Mouse (Mus musculus) erythroid progenitor cell, adult 5-6 weeks (primary cell): ENCODE measurements around the gene Padi6. TPM values are rescaled to one million over a fixed set of nuclear protein-coding genes. Genes with fewer than 3 reads are reported as not detected.

ENCODE experiments used
- ATAC-seq: replicated peaks from 2 replicates; pipeline ENCODE4 v1.8.0; 2016; ENCODE audit warnings: moderate number of reproducible peaks, mild to moderate bottlenecking, moderate TSS enrichment, inconsistent platforms; ENCODE audit not compliant: poor library complexity, low FRiP score, severe bottlenecking
- total RNA-seq, 2 experiments: library from RNA; stranded (forward) in 1 of 2; stranded (reverse) in 1 of 2; fragments of 150-400 nt in 1 of 2; fragments of 186-747, 209-891 nt in 1 of 2; gene quantifications; 2 replicates each; pipeline versions ENCODE4 v1.2.3 to v1.2.4; 2015 to 2017; ENCODE audit warnings: low replicate concordance in 2 of 2

Padi6 gene
- total RNA-seq, 2 experiments from 2014 or later: not detected

DNA sequence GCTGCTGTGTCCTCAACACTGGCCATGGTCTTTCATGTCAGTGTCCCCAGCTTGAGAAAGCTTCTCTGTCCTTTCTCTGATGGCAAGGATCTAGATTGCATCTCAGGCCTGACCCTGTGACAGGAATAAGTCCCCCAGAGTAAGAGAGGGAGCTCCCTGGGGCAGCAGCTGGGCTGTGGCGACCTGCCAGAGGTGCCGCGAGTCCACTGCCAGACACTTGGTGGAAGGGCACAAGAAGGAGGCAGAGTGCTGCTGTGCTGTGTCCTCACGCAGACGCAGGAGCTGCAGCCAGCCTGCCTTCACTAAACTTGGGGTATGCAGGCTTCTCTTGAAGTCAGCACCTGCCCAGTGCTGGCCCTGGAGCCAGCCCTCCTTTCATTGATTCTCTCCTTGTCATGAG is 31.1 kb downstream of the Padi6 start:
- no peak for ATAC-seq

DNA sequence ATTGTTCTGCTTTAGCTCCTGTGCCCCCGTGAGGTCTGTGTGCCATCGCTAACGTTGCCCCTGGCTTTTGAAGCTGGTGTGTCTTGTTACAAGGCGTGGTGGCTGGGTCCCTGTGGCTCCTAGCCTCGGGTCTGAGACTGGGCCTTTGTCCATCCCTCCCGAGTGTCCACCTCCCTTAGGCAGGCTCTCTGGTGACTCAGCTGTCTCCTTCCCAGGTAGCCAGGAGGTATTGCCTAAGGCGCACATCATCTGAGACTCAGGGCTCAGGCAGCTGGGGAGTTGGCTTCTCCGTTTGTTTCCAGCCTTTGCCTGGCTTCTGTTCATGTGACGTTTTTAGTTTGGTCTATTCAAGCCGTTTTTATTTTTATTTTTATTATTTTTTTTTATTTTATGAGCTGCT is 31.7 kb downstream of the Padi6 start:
- ATAC-seq: no peak

DNA sequence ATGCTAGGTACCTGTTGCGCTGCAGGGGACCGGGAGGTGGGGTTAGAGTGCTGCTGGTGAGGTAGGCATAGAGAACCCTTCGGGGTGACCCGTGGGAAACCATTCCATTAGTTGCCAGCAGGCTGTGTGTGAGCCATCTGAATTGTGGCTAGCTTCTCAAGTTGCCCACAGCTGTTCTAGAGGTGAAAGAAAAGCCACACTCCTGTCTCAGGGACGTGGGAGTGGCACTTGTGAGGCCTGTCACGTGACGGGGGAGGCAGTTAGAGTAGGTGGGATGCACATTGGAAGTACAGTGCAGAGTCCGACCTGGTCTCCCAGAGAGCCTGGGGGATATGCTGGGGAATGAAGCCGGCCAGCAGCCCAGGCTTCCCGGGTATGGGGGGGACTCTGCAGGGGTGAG is 32.8 kb downstream of the Padi6 start:
- ATAC-seq: no peak

DNA sequence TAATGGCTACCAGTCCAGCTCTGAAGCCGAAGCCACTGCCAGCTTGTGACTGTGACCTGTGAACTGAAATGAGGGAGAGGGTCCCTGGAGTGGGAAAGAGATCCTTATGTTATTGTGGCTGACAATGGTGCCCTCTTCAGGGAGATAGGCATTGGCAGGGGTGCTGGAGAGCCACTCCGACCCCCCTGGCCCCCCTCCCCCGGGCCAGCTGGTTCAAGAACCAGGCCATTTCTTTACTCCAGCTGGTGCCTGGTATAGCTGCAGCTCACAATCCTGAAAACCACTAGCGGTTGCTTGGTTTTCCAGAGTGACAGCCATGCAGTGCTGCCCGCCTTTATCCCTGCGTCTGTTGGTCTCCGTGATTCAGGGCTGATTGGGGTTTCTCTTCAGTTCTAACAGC is 33.3 kb downstream of the Padi6 start:
- no peak for ATAC-seq

DNA sequence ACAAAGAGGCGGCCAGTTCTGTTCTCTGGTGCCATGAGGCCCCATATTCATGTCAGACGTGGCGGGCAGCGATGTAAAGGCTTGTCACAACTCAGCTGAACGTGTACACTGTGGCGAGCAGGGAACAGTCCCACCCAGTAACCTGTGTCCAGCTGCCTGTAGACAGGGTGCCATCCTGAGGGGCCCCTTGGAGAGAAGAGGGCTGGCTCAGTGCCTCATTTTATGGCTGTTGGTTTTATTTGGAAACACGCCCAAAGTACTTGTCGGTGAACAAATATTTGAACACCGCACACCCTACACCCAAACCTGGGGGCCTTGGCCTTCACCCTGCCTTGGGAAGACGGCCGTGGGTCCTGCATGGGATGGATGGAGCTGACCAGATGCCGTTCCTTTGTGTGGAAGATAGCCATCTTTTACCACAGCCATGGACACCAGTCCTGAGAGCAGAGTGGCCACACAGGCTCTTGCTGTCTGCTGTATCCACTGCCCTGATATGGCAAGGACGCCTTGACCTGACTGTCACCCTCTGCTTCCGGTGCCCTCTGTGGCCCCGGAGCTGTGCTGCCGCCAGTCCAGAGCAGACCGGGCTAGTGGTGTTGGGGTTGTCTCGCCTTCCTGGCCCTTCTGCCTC is 34.0 kb downstream of the Padi6 start:
- no peak for ATAC-seq

DNA sequence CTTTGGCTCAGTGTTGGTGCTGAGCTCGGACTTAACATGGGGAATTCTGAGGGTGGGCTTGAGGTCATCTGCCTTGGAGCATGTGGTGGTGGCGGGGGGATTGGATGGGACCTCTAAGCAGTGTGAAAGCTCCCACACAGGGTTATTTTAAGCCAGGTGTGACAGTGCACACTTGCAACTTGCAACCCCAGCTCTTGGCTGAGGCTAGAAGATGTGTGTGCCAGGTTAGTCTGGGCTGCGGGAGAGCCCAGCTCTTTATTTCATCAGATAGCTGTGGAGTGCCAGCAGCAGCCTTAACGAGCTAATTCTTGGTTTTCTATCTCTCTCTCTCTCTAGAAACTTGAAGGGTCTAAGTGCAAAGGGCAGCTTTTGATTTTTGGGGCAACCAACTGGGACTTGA is 34.8 kb downstream of the Padi6 start:
- ATAC-seq: no peak

DNA sequence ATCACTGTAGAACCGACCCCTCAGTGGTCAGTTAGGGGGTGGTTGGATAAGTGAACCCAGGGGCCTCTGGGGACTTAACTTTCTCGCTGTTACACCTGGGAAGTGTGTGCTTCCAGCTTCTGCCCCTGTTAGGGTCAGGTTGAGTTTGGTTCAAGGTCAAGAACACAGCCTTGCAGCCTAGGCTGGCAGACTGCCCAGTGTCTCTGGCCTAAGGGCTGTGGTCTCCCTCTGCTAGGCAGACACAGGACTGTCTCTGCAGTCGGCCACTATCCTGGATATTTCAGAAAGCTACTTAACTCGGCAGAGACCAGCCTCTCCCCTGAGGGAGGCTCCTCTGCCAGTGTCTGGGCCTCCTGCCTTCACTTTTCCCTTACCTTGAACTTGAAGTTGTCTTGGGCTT is 38.3 kb downstream of the Padi6 start:
- no peak for ATAC-seq

DNA sequence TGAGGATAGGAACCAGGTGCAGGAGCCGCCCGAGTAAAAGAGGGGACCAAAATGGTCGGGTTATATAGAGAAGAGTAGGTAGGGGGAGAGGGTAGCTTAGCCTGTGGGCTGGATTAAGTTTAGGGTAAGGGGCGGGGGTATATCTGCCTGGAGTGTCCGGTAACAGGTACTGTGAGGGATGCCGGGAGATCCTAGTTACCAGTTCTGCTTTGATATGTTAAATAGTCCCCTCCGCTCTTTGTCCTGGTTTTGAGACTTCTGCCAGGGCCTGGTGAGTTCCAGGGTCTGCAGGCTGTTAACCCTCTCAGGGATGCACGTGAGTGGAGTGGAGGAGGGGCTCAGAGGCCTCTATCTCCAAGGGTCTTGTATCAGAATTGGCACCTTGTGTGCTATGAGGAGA is 38.8 kb downstream of the Padi6 start:
- ATAC-seq: no peak

DNA sequence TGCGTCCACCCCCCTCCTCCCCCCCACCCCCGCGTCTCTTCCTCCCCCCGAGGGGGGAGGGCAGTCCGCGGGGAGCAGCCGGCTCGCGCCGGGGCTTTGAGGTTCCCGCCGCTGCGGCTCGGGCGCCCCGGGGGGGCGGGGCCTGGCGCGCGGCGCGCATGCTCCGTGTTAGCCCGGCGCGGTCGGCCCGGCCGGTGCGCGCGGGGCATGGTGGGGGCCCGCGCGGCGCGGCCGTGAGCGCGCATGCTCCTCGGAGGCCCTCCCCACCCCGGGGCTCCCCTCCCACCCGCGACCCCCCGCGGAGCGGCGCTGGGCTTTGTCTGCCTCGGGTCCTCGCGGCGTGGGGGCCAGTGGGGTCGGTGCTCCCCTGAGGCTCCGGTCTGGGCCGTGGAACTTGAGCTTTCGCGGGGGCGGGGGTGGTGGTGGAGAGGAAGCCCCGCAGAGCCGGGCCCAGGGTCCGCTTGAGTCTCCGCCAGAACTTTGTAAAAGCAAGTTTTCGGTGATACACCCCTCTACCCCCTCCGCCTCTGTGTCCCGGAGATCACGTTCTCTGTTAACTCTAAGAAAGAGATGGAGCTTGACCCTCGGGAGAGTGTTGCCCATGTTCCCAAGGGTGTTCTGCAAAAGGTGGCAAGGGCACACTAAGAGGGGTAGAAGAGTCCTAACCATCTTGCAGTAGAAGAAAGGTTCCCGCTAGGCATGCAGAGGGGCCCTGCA is 39.7 kb downstream of the Padi6 start:
- ATAC-seq: peak; percentile 45

DNA sequence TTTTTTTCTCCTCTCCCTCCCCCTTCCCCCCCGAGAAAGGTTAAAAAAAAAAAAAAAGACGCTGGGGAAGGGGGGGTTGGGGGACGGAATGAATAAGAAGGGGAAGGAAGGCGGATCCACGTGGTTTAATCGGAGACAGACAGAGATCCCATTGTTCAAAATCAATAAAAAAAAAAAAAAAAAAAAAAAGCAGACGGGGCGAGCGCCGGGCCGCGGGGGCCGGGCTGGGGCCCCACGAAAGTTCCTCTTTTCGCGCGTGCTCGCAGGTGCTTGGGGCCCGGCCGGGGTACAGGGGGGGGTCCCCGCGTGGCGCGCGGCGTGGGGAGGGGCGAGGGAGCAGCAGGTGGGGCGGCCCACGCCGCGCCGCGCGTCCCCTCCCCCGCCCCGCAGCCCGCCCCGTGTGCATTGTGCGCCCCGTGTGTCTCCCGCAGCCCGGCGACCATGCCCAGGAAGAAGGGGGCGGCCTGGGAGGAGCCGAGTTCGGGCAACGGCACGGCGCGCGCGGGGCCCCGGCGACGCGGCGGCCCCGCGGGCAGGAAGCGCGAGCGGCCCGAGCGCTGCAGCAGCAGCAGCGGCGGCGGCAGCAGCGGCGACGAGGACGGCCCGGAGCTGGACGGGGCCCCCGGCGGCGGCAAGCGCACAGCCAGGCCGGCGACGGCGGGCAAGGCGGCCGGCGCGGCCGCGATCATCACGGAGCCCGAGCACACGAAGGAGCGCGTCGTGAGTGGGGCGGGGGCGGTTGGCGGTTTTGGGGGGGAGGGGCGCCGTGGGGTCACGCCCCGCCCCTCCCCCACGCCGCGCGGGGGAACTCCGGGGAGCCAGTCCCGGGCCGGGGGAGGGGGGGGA is 40.5 kb downstream of the Padi6 start:
- no peak for ATAC-seq

DNA sequence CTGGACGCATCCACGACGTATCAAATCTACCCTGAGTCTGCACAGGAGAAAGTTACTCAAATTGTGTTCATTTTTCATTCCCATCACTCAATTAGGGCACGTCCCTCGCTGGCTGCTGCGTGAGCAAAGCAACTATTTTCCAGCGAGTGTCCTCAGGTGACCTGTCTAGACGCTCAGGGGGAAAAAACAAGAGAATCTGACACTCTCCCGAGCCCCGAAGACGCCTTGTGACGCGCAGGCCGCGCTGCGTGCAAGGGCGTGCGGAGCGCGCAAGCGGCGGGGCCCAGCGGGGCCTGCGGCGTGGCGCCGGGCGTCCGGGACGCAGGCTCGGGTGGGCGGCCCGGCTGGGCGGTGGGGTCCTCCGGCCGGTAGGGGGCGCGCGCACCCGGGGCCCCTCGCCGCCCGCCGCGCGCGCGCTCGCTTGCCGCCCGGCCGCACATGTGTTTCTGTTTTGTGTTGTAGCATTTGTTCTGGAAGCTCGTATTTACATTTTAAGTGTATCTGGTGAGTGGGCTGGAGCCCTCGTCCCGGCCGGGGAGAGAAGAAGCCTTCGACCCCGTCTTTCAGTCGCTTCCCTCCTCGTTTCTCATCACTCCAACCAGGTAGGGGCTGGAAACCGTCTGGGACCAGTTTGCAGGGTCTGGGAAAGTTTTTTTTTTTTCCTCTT is 41.3 kb downstream of the Padi6 start:
- peak; percentile 68 for ATAC-seq

DNA sequence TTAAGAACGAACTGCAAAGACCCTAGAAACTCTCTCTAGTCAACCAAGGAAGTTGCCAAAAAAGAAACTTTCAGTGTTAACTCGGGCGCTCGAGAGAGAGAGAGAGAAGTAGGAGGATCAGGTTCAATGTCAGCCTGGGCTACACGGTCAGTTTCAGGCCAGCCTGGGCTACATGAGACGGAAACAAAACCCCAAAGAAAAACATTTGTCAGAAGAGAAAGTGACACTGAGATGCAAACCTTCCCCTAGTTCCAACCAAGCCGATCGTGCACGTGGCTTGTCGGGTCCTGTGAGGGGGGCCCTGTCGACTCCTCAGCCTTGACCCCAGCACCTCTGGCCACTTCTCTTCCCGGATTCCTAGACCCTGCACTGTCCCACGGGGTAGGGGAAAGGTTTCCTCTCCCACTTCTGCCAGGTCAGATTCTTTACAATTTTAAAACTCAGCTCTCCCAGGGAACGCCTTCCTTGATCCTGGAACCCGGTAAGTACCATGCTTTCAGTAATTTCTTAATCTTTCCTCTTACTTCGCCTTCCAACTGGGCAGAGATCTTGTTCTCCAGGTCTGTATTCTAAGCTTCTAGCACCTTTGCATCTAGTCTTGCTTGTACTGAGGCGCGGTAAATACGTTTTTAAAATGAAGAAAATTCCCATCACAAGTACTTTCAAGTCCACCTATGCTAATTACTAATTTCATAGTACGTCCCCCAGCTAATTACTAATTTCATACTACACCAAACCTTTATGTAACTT is 42.0 kb downstream of the Padi6 start, which contains the start of gene Rcc2:
Gene Rcc2 (plus strand): TSS at position 273 of the 750 bp plus-strand sequence.
- no peak for ATAC-seq

DNA sequence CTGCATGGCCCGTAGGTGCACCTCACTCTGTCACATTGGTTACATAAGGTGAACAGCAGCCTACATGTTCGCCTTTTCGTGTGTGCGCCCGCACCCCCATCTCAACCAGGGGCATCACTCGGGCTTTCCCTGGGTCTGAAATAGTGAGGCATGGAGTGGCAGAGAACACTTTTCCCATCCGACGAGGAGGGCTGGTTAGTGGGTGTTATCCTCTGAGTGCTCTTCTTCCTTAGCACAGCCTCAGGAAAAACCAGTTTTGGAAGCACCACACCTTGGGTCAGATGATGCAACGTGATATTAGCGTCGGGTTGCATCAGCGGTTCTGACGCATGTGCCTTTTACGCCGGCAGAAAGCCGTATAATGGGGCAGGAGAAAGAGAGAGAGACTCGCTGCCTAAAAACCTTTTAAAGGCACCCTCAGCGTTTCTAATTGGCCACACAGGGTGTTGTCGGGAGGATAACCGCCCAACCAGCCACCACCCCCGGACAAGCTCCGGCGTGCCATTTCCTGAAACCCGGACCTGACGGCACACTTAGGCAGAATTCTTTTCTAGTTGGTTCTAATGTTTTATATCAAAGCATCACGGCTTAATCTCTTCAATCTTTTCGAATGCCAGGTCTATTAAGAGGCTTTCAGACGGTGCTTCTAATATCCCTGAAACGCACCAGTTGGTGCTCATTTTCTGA is 42.9 kb downstream of the Padi6 start:
- peak; percentile 76 for ATAC-seq

DNA sequence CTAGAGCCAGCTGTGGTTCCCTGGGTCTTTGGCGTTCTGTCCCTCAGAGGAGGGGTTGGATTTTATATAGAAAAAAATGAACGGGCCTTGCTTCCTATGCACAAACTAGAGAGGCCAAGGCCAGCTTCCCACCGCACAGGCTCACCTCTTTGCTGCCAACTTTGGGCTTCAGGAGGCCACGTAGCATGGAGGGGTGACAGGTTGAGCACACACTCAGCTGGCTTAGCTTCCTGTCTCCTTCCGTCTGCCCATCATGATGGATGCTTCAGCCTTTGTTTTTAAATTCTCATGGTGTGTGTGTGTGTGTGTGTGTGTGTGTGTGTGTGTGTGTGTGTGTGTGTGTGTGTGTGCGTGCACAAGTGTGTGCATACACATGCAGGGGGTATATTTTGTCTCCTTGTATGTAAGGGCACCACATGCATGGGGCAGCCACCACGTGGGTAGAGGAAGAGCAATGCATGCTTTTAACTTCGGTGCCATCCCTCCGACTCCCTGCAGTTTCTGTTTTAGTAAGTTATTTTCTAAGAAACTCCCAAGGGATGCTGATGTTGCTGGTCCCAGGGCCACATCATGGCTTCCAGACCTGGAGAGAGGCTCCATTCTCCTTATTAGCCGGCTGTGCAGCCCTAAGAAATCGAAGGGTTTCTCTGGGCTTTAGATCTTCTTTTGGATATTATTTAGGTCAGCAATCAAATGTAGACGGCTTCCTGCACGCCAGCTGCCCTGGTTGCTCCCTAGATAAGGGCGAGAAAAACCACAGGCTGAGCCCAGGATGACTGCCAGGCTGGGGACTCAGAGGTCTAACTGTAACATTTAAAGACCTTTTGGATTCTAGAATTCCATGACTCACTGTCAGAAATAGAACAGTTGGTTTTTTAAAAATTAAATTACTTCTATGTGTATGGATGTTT is 46.5 kb downstream of the Padi6 start:
- 0 out of 2 replicates have a peak, but pooled peaks have one; percentile 40 for ATAC-seq

DNA sequence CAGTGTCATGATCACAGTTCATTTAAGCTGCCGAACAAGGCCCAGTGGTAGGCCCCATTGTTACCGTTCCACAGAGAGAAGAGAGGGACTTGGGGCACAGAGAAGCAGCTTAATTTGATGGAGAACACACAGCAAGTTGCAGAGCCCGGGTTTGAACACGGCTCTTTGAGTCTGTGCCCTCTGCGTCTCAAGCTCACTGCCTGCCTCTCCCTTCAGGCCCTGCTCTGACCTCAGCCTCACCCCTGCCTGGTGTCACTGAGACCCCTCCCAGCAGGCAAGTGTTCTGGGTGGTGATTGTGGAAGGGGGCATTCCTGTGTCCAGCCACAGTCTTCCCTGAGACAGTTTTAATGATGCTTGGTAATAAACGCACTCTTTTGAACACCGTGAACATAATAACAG is 47.3 kb downstream of the Padi6 start:
- no peak for ATAC-seq

DNA sequence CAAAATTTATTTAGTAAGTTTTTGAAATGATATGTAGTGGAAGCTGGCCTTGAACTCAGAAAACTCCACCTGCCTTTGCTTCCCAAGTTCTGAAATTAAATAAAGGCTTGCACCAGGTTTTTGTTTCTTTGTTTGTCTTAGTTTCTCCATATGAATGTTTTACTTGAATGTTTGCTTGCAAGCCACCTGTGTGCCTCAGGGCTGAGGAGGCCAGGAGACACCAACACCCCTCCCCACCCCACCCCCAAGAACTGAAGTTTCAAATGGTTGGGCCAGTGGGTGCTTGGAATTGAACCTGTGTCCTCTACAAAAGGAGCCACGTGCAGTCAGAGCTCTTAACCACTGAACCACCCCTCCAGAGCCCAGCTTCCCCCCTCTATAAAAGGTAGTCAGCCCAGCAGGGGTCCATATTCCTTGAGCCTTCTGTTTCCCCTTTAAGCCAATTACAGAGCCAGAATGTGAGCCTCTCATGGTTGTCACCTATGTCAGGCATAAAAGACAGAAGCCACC is 47.8 kb downstream of the Padi6 start:
- ATAC-seq: no peak

DNA sequence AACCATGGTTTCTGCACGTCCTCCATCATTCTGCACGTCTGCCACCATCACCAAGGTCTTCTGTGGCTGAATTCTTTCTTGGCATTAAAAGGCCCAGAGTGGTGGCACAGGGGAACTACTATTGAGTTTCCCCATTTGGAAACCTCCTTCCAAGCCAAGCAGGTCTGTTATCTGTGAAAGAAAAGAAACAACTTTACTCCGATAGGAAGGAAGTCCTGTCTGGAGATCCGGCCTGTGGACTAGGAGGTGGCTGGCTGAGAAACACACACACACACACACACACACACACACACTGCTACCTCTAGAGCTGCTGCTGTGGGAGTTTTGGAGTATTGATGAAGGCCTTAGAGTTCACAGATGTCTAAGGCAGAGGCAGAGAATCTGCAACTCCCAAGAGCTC is 48.9 kb downstream of the Padi6 start:
- no peak for ATAC-seq

DNA sequence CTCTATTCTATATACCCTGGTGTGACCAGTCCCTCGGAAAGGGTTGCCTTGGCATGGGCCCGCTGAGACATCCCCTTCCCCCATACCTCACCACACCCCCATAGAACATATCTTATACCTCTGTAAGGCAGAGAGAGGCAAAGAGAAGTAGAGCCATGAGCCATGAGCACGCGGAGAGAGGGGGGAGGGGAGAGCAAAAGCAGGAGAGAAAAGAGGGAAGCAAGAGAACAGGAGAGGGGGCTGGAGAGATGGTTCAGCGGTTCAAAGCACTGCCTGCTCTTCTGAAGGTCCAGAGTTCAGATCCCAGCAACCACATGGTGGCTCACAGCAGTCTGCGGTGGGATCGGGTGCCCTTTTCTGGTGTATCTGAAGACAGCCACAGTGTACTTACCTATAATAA is 51.0 kb downstream of the Padi6 start:
- no peak for ATAC-seq
